Mouse (Mus musculus) liver, embryonic 16.5 days (tissue): Measurements from ENCODE around the gene Trib3. TPM values are rescaled to one million over a fixed set of nuclear protein-coding genes. Genes with fewer than 3 reads are reported as not detected.

Experiments
- ATAC-seq: fragments of 200-750 bp; cut with Nextera tagmentation; 2 replicates; pipeline ENCODE4 v1.8.0; 2017; ENCODE audit warnings: low read depth, mild to moderate bottlenecking, moderate number of reproducible peaks, moderate library complexity
- H3K27ac ChIP-seq: fragments of 300-500 bp; sonication (generic); 2 replicates; pipeline ENCODE4 v1.5.1; 2014; ENCODE audit warnings: mild to moderate bottlenecking, low read length
- H3K27me3 ChIP-seq: fragments of 300-500 bp; sonication (generic); 2 replicates; pipeline ENCODE4 v1.6.1; 2014; ENCODE audit warnings: low read depth, low read length, mixed read lengths; ENCODE audit not compliant: control insufficient read depth, insufficient read depth
- H3K36me3 ChIP-seq: fragments of 300-500 bp; sonication (generic); 2 replicates; pipeline ENCODE4 v1.6.1; 2014; ENCODE audit warnings: mild to moderate bottlenecking; ENCODE audit not compliant: control insufficient read depth, insufficient read depth
- H3K4me1 ChIP-seq: fragments of 300-500 bp; sonication (generic); 2 replicates; pipeline ENCODE4 v1.6.1; 2014; ENCODE audit warnings: low read depth, low read length, mixed read lengths; ENCODE audit not compliant: control insufficient read depth
- H3K4me2 ChIP-seq: fragments of 300-500 bp; sonication (generic); 2 replicates; pipeline ENCODE4 v1.6.1; 2014; ENCODE audit warnings: low read depth, low read length, mixed read lengths
- H3K4me3 ChIP-seq: fragments of 300-500 bp; sonication (generic); 2 replicates; pipeline ENCODE4 v1.5.1; 2014; ENCODE audit warnings: low read depth, mild to moderate bottlenecking, low read length
- H3K9ac ChIP-seq: fragments of 300-500 bp; sonication (generic); 2 replicates; pipeline ENCODE4 v1.6.1; 2014; ENCODE audit warnings: low read depth, low read length
- H3K9me3 ChIP-seq: fragments of 300-500 bp; sonication (generic); replicated peaks from 2 replicates; pipeline ENCODE4 v1.6.1; 2016; ENCODE audit warnings: low read length; ENCODE audit not compliant: control insufficient read depth
- WGBS: fragments of 180-500 bp; shearing (Covaris S2); extraction: QIAGEN DNeasy Blood & Tissue Kit; methylation state at CpG from one replicate; pipeline ENCODE4 v1.1.7; 2014; ENCODE audit not compliant: insufficient replicate concordance; 5-methylcytosine and 5-hydroxymethylcytosine counted together
- polyA plus RNA-seq: library from polyadenylated mRNA; unstranded; fragments of >200 nt; fragmentation: Nextera tagmentation; extraction: Ambion mirVana; gene quantifications from 2 replicates; pipeline ENCODE4 v1.2.1, GENCODE M21; 2015

The Trib3 gene
- polyA plus RNA-seq, 1 experiment from 2014 or later: 6.5 TPM

DNA sequence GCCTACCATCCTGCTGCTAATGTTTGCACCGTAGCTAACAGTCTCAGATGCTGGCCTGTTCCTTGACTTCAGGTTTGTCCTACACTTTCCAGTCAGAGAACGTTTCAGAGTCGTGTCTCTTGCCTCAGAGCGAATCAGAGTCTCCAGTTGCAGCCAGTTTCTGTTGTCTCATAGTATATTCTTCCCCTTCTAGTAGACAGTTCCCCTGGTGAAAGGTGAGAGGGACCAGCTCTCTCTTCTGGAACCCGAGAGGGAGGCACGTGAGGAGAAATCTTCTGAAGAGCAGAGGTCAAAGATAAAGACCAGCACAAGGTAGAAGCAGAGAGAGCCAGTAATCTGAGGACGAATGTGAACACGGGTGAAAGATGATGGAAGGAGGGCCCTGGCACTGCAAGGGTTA lies 55.8 kb downstream of the Trib3 start:
- Histone ChIP-seq H3K36me3 (peaks cover 9% of the 10 kb centered on the region), H3K4me2 (no peak overlapping the region), H3K4me1 (peaks cover under 1% of the 10 kb centered on the region), H3K9ac (no peak overlapping the region), H3K27ac (no peak overlapping the region), H3K9me3 (no peaks in the 10 kb centered on the region), H3K4me3 (no peak overlapping the region), H3K27me3 (no peaks in the 10 kb centered on the region)
- WGBS: 71% methylated on average over 8 of the region's 8 CpGs
- no peak for ATAC-seq

DNA sequence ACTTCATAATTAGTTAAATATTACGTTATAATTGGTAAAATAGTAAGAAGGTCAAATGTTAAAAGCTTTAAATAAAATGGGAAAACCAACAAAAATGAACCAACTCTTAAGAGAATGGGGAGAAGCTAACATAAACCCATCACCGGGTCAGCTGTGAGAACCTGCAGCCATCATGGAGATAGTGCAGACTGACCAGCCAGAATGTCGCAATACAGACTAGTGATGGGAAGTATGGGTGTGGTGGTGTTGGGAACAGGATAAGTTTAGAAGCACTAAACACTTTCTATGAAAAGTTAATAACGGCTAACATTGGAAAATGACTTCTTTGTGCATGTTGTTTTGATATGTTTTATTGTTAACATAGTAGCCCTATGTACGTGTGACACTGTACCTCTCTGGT lies 56.3 kb downstream of the Trib3 start:
- Histone ChIP-seq H3K27me3 (no peaks in the 10 kb centered on the region), H3K36me3 (peaks cover 11% of the 10 kb centered on the region), H3K4me2 (no peak overlapping the region), H3K4me1 (no peaks in the 10 kb centered on the region), H3K9ac (no peak overlapping the region), H3K27ac (no peak overlapping the region), H3K4me3 (no peak overlapping the region), H3K9me3 (no peaks in the 10 kb centered on the region)
- WGBS: 75% methylated on average over 5 of the region's 5 CpGs
- no peak for ATAC-seq

Other genes with a start within 250 kb of the Trib3 start
- 8.8 and 9.4 TPM in 2 replicates for gene Srxn1, start 238.5 kb downstream of the Trib3 start, polyA plus RNA-seq
- gene Tcf15, start 200.5 kb downstream of the Trib3 start, polyA plus RNA-seq: 0.22 TPM in 1 of 2 replicates, not detected in the other
- gene Csnk2a1, start 117.2 kb downstream of the Trib3 start, polyA plus RNA-seq: 33.5 and 36.4 TPM in 2 replicates
- 11.3 and 11.7 TPM in 2 replicates for gene Tbc1d20, start 50.2 kb downstream of the Trib3 start, polyA plus RNA-seq
- gene Rbck1, start 11.4 kb downstream of the Trib3 start, polyA plus RNA-seq: 37.7 and 40.2 TPM in 2 replicates
- gene Nrsn2, start 32.6 kb upstream of the Trib3 start, polyA plus RNA-seq: not detected in 2 replicates
- gene Sox12, start 54.0 kb upstream of the Trib3 start, polyA plus RNA-seq: 0.77 and 0.99 TPM in 2 replicates
- gene Zcchc3, start 71.0 kb upstream of the Trib3 start, polyA plus RNA-seq: 6.4 and 6.7 TPM in 2 replicates
- gene 6820408C15Rik, start 71.6 kb upstream of the Trib3 start, polyA plus RNA-seq: 0.12 and 0.18 TPM in 2 replicates
- not detected in 2 replicates for gene Defb23, start 120.6 kb upstream of the Trib3 start, polyA plus RNA-seq
- not detected in 2 replicates for gene Defb20, start 133.0 kb upstream of the Trib3 start, polyA plus RNA-seq
- not detected in 2 replicates for gene Defb22, start 146.1 kb upstream of the Trib3 start, polyA plus RNA-seq
- not detected in 2 replicates for gene Defb26, start 167.7 kb upstream of the Trib3 start, polyA plus RNA-seq
- not detected in 2 replicates for gene Defb28, start 174.2 kb upstream of the Trib3 start, polyA plus RNA-seq
- gene Defb29, start 196.1 kb upstream of the Trib3 start, polyA plus RNA-seq: not detected in 2 replicates
- gene Gm17416, start 225.3 kb upstream of the Trib3 start, polyA plus RNA-seq: not detected in 2 replicates
- gene Defb21, start 228.7 kb upstream of the Trib3 start, polyA plus RNA-seq: not detected in 2 replicates
- gene Defb19, start 236.3 kb upstream of the Trib3 start, polyA plus RNA-seq: not detected in 2 replicates